Mouse (Mus musculus) midbrain, embryonic 13.5 days (tissue): ENCODE measurements at regions not wholly inside any gene's neighbourhood (a gene's known extent, or its start where the extent isn't known, plus 50 kb on each side); places are given as distances from the start of the nearest gene placed in this dataset.

Experiments used
- ATAC-seq: fragments of 200-750 bp; cut with Nextera tagmentation; 2 replicates; pipeline ENCODE4 v1.8.0; 2017; ENCODE audit warnings: mild to moderate bottlenecking, moderate TSS enrichment, moderate library complexity
- H3K27ac ChIP-seq: fragments of 300-500 bp; sonication (generic); 2 replicates; pipeline ENCODE4 v1.5.1; 2015; ENCODE audit warnings: inconsistent platforms, mild to moderate bottlenecking, moderate library complexity
- H3K27me3 ChIP-seq: fragments of 300-500 bp; sonication (generic); 2 replicates; pipeline ENCODE4 v1.6.1; 2015; ENCODE audit warnings: mild to moderate bottlenecking, inconsistent platforms
- H3K36me3 ChIP-seq: fragments of 300-500 bp; sonication (generic); 2 replicates; pipeline ENCODE4 v1.6.1; 2015; ENCODE audit warnings: mild to moderate bottlenecking, inconsistent platforms
- H3K4me1 ChIP-seq: fragments of 300-500 bp; sonication (generic); replicated peaks from 2 replicates; pipeline ENCODE4 v1.6.1; 2015; ENCODE audit warnings: inconsistent platforms
- H3K4me2 ChIP-seq: fragments of 300-500 bp; sonication (generic); replicated peaks from 2 replicates; pipeline ENCODE4 v1.6.1; 2015; ENCODE audit warnings: moderate library complexity, mild to moderate bottlenecking, inconsistent platforms
- H3K4me3 ChIP-seq: fragments of 300-500 bp; sonication (generic); replicated peaks from 2 replicates; pipeline ENCODE4 v1.5.1; 2015; ENCODE audit warnings: mild to moderate bottlenecking, inconsistent platforms
- H3K9ac ChIP-seq: fragments of 300-500 bp; sonication (generic); replicated peaks from 2 replicates; pipeline ENCODE4 v1.6.1; 2015; ENCODE audit warnings: mild to moderate bottlenecking, inconsistent platforms
- H3K9me3 ChIP-seq: fragments of 300-500 bp; sonication (generic); 2 replicates; pipeline ENCODE4 v1.6.1; 2016; ENCODE audit warnings: mild to moderate bottlenecking, inconsistent platforms
- WGBS: fragments of 180-500 bp; shearing (Covaris S2); methylation state at CpG from one replicate; pipeline ENCODE4 v1.1.7; 2015; 5-methylcytosine and 5-hydroxymethylcytosine counted together

GRCm38 (mm10) chr7:79201246-79201645, 52.4 kb upstream of the Mfge8 start:
- no peak for ATAC-seq

GRCm38 (mm10) chr7:79202336-79202735, 53.5 kb upstream of the Mfge8 start:
- no peak overlapping the region for H3K4me2 ChIP-seq
- no peak overlapping the region for H3K9ac ChIP-seq
- ATAC-seq = no peak
- WGBS = 76% methylated on average over 7 of the region's 7 CpGs
- no peaks in the 10 kb centered on the region for H3K27me3 ChIP-seq
- H3K4me1 ChIP-seq = peaks cover 4% of the 10 kb centered on the region; the same call in 1 of the 2 replicates
- no peaks in the 10 kb centered on the region for H3K9me3 ChIP-seq
- no peak overlapping the region for H3K4me3 ChIP-seq
- H3K27ac ChIP-seq = no peak overlapping the region
- no peaks in the 10 kb centered on the region for H3K36me3 ChIP-seq

More at GRCm38 (mm10) chr7:79201246-79201645, 52.4 kb upstream of the Mfge8 start:
- Histone ChIP-seq H3K27me3 (no peaks in the 10 kb centered on the region), H3K27ac (no peak overlapping the region), H3K9ac (no peak overlapping the region), H3K4me1 (no peaks in the 10 kb centered on the region), H3K4me3 (no peak overlapping the region), H3K36me3 (no peaks in the 10 kb centered on the region), H3K4me2 (no peak overlapping the region), H3K9me3 (no peaks in the 10 kb centered on the region)

GRCm38 (mm10) chr7:79203481-79203880, 54.6 kb upstream of the Mfge8 start:
- 85% methylated on average over 5 of the region's 5 CpGs for WGBS
- Histone ChIP-seq H3K9ac (no peak overlapping the region), H3K4me1 (peaks cover 5% of the 10 kb centered on the region; the same call in 1 of the 2 replicates), H3K4me2 (no peak overlapping the region), H3K27ac (no peak overlapping the region), H3K36me3 (no peaks in the 10 kb centered on the region), H3K4me3 (no peak overlapping the region), H3K9me3 (no peaks in the 10 kb centered on the region), H3K27me3 (no peaks in the 10 kb centered on the region)
- no peak for ATAC-seq

GRCm38 (mm10) chr7:79207140-79207539, 58.3 kb upstream of the Mfge8 start:
- H3K36me3 ChIP-seq = no peaks in the 10 kb centered on the region
- no peak overlapping the region for H3K4me3 ChIP-seq
- 35% methylated on average over 8 of the region's 8 CpGs for WGBS
- ATAC-seq = no peak
- no peak overlapping the region for H3K9ac ChIP-seq
- no peaks in the 10 kb centered on the region for H3K27me3 ChIP-seq
- peaks cover 10% of the 10 kb centered on the region; the same call in 1 of the 2 replicates for H3K4me1 ChIP-seq
- no peaks in the 10 kb centered on the region for H3K9me3 ChIP-seq
- no peak overlapping the region for H3K4me2 ChIP-seq
- no peak overlapping the region for H3K27ac ChIP-seq

DNA sequence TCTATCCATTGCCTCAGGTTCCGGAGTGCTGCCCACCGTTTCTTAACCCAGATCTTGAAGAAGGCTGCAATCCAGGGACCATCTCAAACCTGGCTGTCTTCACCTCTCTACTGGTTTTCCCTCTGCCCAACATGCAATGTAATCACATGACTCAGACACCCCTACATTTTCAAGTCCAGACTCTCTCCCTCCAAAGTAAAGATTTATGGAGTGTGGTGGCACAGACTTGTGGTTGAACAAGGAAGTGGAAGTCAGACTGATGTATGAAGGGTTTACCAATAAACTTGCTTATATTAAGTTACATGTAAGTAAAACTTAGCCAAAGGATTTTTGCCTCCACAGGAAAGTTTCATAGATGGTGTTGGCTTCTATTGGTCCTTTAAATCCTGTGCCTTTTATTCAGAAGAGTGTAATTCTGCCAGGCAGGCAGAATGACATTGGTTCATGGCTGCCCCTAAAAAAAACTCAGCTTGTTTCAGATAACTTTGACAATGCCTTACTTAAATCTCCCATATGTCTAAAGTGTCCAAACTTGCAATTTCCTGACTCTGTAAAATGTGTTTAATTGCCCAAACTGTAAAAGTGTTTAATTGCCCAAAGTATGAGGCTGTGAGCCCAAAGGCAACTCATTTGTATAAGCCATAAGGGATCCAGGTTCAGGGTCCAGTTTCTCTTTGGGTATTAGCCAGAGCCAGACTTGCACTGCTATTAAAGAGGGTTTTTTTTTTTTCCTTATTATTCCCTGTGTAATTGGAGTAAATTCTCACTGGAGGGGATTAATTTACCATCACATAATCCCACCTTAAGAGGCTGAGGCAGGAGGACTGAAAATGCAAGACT, 61.7 kb upstream of the Mfge8 start:
- Histone ChIP-seq H3K27ac (no peak overlapping the region), H3K9ac (no peak overlapping the region), H3K4me3 (no peak overlapping the region), H3K4me1 (peaks cover 10% of the 10 kb centered on the region; the same call in 1 of the 2 replicates), H3K27me3 (no peaks in the 10 kb centered on the region), H3K36me3 (no peaks in the 10 kb centered on the region), H3K9me3 (no peaks in the 10 kb centered on the region), H3K4me2 (no peak overlapping the region)
- 91% methylated on average over 2 of the region's 2 CpGs for WGBS
- ATAC-seq = no peak

DNA sequence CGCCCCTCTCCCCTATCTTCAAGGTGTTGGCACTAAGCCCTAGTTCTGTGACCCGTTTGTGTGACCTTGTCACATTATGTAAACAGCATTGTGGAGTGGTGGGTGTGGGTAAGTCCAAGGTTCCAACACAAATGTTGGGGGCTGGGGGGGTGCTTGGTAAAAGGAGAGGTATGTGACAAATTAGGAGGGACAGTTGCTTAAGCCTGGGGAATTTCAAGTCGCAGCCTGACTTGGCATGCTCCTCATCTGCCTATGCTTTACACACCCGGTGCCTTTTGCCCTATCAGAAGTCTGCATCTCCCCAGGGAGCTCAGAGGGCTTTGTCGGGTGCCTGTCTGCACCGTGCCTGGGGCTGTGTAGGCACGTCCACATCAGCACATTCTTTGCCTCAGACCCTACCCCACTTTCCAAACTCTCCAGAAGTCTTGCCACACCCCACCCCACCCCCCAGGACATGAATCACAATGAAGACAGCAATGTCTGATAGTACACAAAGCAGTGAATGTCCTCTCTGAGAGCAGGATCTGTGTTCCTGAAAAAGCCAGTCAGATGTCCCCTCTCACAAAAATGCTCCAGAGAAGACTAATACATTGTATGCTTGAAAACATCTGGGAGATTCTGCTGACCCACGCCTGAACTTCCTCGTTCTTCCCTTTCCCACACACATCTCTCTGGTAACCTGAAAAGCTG, 61.6 kb upstream of the Abhd2 start:
- Histone ChIP-seq H3K27me3 (no peaks in the 10 kb centered on the region), H3K27ac (no peak overlapping the region), H3K4me1 (peaks cover 10% of the 10 kb centered on the region; the same call in 1 of the 2 replicates), H3K4me2 (no peak overlapping the region), H3K9me3 (no peaks in the 10 kb centered on the region; the same call in 1 of the 2 replicates), H3K4me3 (no peak overlapping the region), H3K36me3 (no peaks in the 10 kb centered on the region), H3K9ac (no peak overlapping the region)
- WGBS = 28% methylated on average over 9 of the region's 9 CpGs
- peak; percentile 40; the same call in 1 of the 2 replicates for ATAC-seq

GRCm38 (mm10) chr7:79212231-79212630, 60.8 kb upstream of the Abhd2 start:
- Histone ChIP-seq H3K9ac (no peak overlapping the region), H3K27me3 (no peaks in the 10 kb centered on the region), H3K36me3 (no peaks in the 10 kb centered on the region), H3K4me3 (no peak overlapping the region), H3K27ac (no peak overlapping the region), H3K9me3 (no peaks in the 10 kb centered on the region; the same call in 1 of the 2 replicates), H3K4me1 (peaks cover 7% of the 10 kb centered on the region; the same call in 1 of the 2 replicates), H3K4me2 (no peak overlapping the region)
- ATAC-seq = no peak
- WGBS = 87% methylated on average over 3 of the region's 3 CpGs

DNA sequence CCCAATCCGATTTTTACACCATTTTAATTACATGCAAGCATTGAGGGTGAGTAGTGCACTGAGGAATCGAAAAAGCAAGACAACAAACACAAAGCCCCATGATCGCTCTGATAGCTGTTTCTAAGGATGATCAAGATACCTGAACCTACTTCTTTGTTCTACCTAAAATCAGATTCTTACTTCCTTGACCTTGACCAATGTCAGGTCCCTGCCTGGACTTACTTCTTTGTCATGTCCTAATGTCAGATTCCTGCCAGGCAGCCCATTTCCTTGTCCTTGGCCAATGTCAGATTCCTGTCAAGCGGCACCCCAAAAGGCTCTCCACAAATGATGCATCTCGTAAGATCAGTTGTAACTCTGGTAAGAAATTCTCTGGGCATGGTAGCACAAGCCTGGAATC, 58.0 kb upstream of the Abhd2 start:
- 93% methylated on average over 5 of the region's 5 CpGs for WGBS
- no peaks in the 10 kb centered on the region for H3K27me3 ChIP-seq

DNA sequence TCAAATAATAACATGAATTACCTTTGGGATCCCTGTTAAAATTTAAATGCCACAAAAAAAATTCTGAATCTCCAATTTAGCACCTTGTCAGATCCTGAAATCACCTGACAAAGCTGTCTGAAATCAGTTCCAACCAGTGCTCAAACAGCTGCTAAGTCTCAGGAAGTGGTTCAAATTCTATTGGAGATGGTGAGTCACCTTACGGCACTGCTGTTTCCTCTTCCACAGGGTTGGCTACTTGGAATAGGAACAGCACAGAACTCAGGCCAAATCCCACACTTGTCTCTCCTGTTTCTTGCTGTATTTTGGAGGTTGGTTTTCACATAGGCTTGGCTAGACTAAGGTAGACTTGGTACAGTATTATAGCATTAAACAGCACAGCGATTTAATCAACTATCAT, 55.8 kb upstream of the Abhd2 start:
- ATAC-seq = no peak
- no peak overlapping the region for H3K9ac ChIP-seq
- 95% methylated on average over 2 of the region's 2 CpGs for WGBS

More for the DNA sequence above, 58.0 kb upstream of the Abhd2 start:
- no peak overlapping the region for H3K9ac ChIP-seq
- H3K4me3 ChIP-seq = no peak overlapping the region
- no peak overlapping the region for H3K4me2 ChIP-seq
- peaks cover 6% of the 10 kb centered on the region; the same call in 1 of the 2 replicates for H3K4me1 ChIP-seq
- H3K36me3 ChIP-seq = no peaks in the 10 kb centered on the region
- no peak overlapping the region for H3K27ac ChIP-seq
- ATAC-seq = no peak
- no peaks in the 10 kb centered on the region; the same call in 1 of the 2 replicates for H3K9me3 ChIP-seq

DNA sequence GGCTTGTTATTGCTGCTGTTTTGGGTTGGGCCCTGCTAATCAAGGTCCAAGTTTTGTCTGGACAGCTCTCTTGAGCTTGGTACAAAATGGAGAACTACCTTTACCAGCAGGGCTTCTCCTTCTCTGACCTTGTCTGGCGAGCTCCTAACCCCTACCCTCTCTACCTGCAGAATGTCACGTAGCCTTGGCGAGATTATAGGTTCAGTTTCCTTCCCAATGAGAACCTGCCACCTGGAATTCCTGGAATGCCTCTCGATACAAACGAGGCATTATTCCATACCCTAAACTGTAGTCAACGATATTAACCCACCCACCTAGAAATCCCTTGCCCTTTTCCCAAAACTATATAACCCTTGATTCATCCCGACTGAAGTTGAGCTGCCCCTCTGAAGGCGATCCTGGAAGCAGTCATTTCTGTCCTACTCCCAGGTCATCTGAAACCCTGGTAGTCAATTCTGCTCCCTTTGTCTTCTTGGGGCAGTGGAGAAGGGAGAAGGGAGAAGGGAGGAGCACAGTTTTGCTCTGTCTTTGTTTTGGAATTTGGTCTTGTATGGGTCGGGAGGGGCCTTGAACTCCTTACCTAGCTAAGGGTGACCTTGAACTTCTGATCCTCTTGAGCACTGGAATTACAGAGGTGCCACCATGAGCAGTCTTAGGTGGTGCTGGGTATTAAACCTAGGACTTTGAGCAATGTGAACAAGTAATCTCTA, 50.2 kb upstream of the Abhd2 start:
- no peak for ATAC-seq
- 89% methylated on average over 9 of the region's 9 CpGs for WGBS
- H3K4me3 ChIP-seq = no peak overlapping the region

More for the DNA sequence above, 55.8 kb upstream of the Abhd2 start:
- Histone ChIP-seq H3K4me1 (no peaks in the 10 kb centered on the region), H3K9me3 (no peaks in the 10 kb centered on the region; the same call in 1 of the 2 replicates), H3K27me3 (no peaks in the 10 kb centered on the region), H3K4me3 (no peak overlapping the region), H3K4me2 (no peak overlapping the region), H3K27ac (no peak overlapping the region), H3K36me3 (no peaks in the 10 kb centered on the region)

More for the DNA sequence above, 50.2 kb upstream of the Abhd2 start:
- Histone ChIP-seq H3K27ac (no peak overlapping the region), H3K4me1 (no peaks in the 10 kb centered on the region), H3K9ac (no peak overlapping the region), H3K4me2 (no peak overlapping the region), H3K36me3 (no peaks in the 10 kb centered on the region), H3K27me3 (no peaks in the 10 kb centered on the region), H3K9me3 (no peaks in the 10 kb centered on the region)
